Mouse (Mus musculus) 3T3-L1 (cell line): ENCODE measurements at regions not wholly inside any gene's neighbourhood (a gene's known extent, or its start where the extent isn't known, plus 50 kb on each side); places are given as distances from the start of the nearest gene placed in this dataset.

Experiments used
- DNase-seq: peaks from one replicate; pipeline ENCODE4 v3.0.0-alpha.2; 2015; ENCODE audit warnings: low read depth, low spot score

GRCm38 (mm10) chr2:178992334-178993116 is 449.7 kb upstream of the Cdh4 start:
- DNase-seq, result no peak

- DNase-seq, result no peak
These were observed 444.3 kb upstream of the Cdh4 start for GRCm38 (mm10) chr2:178997921-178998320.

GRCm38 (mm10) chr2:179000448-179001081 is 441.7 kb upstream of the Cdh4 start:
- no peak for DNase-seq

- DNase-seq, result no peak
These were observed 434.5 kb upstream of the Cdh4 start for GRCm38 (mm10) chr2:179007766-179008165.

GRCm38 (mm10) chr2:179013891-179014593 is 428.2 kb upstream of the Cdh4 start:
- DNase-seq, result no peak

- DNase-seq, result no peak
These were observed 419.5 kb upstream of the Cdh4 start for GRCm38 (mm10) chr2:179022675-179023194.

GRCm38 (mm10) chr2:179024225-179024624 is 418.0 kb upstream of the Cdh4 start:
- DNase-seq, result no peak

- no peak for DNase-seq
These were observed 409.1 kb upstream of the Cdh4 start for GRCm38 (mm10) chr2:179033171-179033570.

- DNase-seq, result no peak
These were observed 406.8 kb upstream of the Cdh4 start for GRCm38 (mm10) chr2:179035446-179035845.

- no peak for DNase-seq
These were observed 402.5 kb upstream of the Cdh4 start for GRCm38 (mm10) chr2:179039697-179040096.

- no peak for DNase-seq
These were observed 398.6 kb upstream of the Cdh4 start for GRCm38 (mm10) chr2:179043671-179044070.

GRCm38 (mm10) chr2:179045361-179045760 is 396.9 kb upstream of the Cdh4 start:
- DNase-seq, result no peak

- no peak for DNase-seq
These were observed 387.8 kb upstream of the Cdh4 start for GRCm38 (mm10) chr2:179054441-179054840.

- DNase-seq, result no peak
These were observed 377.6 kb upstream of the Cdh4 start for GRCm38 (mm10) chr2:179064616-179065015.

- no peak for DNase-seq
These were observed 372.7 kb upstream of the Cdh4 start for GRCm38 (mm10) chr2:179069520-179069919.

GRCm38 (mm10) chr2:179070346-179070745 is 371.9 kb upstream of the Cdh4 start:
- DNase-seq, result peak; percentile 4

- no peak for DNase-seq
These were observed 361.6 kb upstream of the Cdh4 start for GRCm38 (mm10) chr2:179080462-179081274.

- no peak for DNase-seq
These were observed 355.3 kb upstream of the Cdh4 start for GRCm38 (mm10) chr2:179086915-179087314.

- no peak for DNase-seq
These were observed 350.8 kb upstream of the Cdh4 start for GRCm38 (mm10) chr2:179091480-179091879.

GRCm38 (mm10) chr2:179093996-179094395 is 348.2 kb upstream of the Cdh4 start:
- no peak for DNase-seq

- DNase-seq, result no peak
These were observed 346.2 kb upstream of the Cdh4 start for GRCm38 (mm10) chr2:179095981-179096380.
